Mouse (Mus musculus) cerebellum, adult 18-20 months (tissue): ENCODE measurements at regions not wholly inside any gene's neighbourhood (a gene's known extent, or its start where the extent isn't known, plus 50 kb on each side); places are given as distances from the start of the nearest gene placed in this dataset.
A peak's percentile ranks its signal among the peaks of the same experiment; 100 is the strongest.

Source experiments
- DNase-seq, 2 experiments: peaks; one replicate each; pipeline ENCODE4 v3.0.0; 2021

DNA sequence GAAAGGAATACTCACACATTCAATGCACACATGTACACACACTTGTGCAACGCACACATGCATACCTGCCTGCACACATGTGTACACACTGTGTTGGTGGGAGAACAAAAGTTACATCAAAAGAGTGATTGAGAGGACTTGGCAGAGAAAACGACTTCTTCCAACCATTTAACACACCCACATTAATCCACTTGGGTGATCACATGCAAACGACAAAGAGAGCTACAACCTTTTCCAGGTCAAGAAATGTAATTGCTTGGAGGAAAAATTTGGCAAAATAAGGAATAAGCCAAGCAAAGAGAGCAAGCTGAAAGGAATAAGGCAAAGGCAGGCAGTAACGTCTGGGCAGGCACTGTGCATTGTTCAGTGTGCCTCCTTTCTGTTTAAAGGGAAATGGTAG, 67.3 kb downstream of the C1d start:
- no peak for DNase-seq

- no peak for DNase-seq
Measured at GRCm38 (mm10) chr11:17325731-17326646, 68.6 kb downstream of the C1d start.

DNA sequence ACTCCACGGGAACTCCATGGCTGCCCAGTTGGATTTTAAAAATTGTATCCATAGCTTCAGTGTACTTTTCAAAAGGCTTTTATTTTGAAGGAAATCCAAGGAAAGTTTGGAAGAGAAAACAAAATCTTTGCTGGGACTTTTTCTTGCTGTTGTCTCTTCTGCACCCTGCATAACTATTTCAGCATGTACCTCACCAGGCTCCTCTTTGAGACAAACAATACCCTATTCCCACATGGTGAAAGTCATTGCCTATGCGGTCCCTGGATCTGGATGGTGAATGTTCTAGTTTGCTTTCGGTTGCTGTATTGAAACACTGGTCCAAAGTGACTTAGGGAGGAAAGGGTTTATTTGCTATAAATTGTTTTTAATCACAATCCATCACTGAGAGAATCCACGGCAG, 69.3 kb downstream of the C1d start:
- DNase-seq, result no peak

GRCm38 (mm10) chr11:17351476-17351875, 94.1 kb downstream of the C1d start:
- DNase-seq, result no peak

GRCm38 (mm10) chr11:17352148-17353130, 95.1 kb downstream of the C1d start:
- no peak for DNase-seq

GRCm38 (mm10) chr11:17359698-17360254, 102.4 kb downstream of the C1d start:
- DNase-seq, result no peak

DNA sequence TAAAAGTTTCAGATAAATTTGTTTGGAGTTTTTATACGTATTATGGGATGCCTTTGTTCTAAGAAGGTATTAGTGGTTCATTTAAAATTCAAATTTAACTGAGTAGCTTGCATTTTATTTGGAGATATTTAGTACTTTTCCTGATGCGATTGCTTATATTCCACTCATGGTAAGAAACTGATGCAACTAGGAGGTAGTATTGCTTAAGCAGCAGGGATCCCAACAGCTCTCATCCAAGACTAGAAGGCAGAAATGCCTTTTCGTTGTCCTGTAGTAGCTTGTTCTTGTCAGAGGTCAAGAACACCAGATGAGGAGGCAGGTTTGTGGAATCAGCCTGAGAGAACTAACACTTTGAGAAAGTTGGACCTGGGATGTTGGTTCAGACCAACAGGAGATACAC, 120.5 kb downstream of the C1d start:
- DNase-seq, result no peak

DNA sequence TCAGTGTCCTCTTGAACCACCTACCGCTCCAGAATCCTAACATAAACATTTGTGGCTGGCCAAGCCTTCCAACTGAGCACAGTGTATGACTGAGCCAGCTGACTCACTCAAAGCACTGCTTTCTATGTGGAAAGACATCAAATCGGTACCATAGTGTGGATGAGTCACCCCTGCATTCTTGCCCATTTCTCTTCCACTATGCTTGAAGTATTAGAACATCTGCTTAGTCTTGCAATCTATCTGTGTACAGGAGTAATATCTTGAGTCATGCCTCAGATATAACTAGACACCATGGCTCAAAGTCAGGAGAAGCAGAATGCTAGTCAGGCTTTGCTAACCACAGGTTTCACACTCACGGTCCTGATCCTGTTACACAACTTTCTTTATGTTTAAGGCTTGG, 129.4 kb downstream of the C1d start:
- DNase-seq, result no peak

DNA sequence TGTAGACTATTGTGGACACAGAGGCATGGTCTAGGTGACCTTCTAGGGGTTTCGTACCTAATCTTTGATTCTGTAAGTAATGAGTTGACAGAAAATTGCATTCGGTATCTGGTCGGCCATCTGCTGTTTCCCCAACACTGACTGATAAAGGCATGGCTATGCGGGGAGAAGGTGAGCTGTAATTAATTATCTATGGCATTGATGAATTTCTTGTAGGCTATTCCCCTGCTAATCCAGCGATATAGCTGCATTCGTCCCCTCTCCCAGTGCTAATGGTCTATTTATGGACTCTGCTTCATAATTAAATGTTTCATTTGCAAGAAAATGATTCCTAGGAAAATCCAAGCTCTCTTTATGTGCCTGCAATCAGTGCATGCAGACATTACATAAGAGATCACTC, 136.5 kb downstream of the C1d start:
- DNase-seq, result no peak

DNA sequence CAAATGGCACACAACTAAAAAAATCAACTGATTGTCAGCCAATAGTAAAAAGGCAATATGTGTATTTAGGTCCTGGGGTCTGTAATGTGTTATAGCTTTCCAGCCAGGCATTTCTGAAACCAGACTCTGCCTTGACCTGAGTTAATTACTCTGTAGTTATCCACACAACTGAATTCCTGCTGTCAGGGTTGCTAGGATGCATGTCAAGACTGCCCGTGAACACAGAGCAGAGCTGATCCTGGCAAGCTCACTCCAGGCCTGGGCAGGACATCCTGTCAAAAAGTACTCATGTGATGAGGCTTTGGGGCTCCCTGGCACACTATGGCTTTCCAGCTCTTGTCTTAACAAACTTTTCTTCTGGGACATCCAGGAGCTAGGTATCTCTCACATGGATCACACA, 157.2 kb downstream of the C1d start:
- peak in 1 of 2 experiments; percentile 3 for DNase-seq

DNA sequence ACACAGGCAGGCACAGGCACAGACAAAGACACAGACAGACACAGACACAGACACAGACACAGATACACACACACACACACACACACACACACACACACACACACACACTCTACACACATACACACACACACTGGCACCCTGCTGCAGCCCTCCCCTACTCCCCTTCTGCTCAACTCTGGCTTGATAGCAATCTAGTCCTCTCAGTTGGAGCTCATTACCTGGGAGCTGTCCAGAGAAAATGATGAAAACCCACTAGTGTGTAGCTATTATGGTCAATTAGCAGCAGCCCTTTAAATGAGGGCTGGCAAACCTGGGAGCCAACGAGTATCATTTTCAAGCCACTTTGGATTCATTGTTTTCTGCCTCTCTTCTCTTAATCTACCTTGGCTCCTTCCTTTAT, 157.8 kb downstream of the C1d start:
- DNase-seq, result no peak

- no peak for DNase-seq
Measured at GRCm38 (mm10) chr11:17417656-17418289, 160.4 kb downstream of the C1d start.

GRCm38 (mm10) chr11:17442133-17442532, 184.8 kb downstream of the C1d start:
- DNase-seq, result no peak

DNA sequence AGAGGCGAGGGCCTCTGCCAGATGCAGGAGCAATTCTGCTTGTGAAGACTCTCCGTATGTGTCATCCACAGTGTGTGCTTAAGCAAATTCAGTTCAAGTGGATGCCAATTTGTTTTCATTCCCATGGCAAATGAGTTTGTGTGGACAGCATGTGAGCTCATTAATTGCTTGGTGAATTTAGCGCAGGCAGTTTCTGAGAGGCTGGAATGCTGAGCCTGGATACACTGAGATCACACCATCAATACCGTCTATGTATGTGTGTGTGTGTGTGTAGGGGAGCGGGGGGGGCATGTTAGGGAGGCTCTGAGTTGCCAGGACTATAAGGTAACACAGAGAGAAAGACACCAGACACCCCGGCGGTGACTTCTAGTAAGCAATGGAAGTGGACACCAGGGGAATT, 191.9 kb downstream of the C1d start:
- no peak for DNase-seq

DNA sequence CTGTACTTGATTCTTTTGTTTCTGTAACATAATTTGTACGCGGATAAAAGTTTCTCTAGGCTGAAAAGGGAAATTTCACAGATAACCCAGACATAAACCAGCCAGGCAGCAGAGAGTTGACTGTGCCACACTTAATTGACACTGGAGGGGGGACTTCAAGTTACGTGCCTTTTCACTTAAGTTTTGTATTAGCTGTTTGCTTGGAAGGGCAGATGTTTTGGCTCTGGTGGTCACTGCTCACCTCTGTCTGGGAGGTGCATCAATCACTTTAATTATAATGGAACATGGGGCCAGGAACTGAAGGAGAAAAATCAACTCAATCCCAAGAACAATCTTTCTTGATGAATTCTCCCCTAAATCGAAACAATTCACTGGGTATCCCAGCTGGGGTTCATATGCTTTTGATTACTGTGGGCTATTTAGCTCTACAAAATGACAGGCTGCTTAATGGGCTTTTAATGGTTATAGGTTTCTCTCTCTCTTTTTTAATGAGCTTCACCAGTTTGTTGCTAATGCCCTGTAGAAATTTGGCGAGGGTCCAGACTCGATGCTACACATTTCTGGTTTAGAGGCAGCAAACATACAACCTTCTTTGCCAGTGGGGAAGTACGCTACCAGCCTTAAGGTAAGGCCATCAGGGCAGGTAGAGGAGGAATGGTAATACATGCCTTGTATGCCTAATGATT, 193.1 kb downstream of the C1d start:
- no peak for DNase-seq

- DNase-seq, result no peak
Measured at GRCm38 (mm10) chr11:17451451-17451850, 194.1 kb downstream of the C1d start.

- DNase-seq, result no peak
Measured at GRCm38 (mm10) chr11:17453530-17453929, 196.2 kb downstream of the C1d start.

GRCm38 (mm10) chr11:17458946-17459345, 201.6 kb downstream of the C1d start:
- no peak for DNase-seq

- DNase-seq, result peak; percentile 11 to 30
Measured at GRCm38 (mm10) chr11:17460024-17460919, 202.9 kb downstream of the C1d start.

GRCm38 (mm10) chr11:17460920-17461279, 203.5 kb downstream of the C1d start:
- no peak for DNase-seq

- DNase-seq, result no peak
Measured at GRCm38 (mm10) chr11:17461701-17462100, 204.3 kb downstream of the C1d start.
